Mouse (Mus musculus): ENCODE results near the gene Ermap.

The Ermap gene

DNA sequence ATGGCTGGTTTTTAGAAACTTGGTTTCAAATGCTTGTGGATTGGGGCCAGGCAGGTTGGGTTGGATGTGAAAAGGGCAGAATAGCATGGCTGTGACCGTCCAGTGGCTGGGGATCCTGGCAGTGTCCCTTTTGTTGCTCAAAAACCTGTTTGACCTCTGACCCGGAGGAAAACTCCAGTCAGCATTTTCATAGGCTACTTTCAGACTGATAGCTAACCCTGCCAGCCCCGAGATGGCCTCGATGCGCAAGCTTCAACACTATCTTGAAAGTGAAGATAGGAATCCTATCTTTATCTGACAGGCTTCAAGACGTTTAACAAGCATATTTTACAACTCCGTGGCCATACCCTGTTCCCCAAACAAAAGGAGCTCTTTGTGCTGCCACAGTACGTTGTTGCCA lies 52.5 kb downstream of the Ermap start:
- no peak for DNase-seq (ENCODE audit: low spot score)

DNA sequence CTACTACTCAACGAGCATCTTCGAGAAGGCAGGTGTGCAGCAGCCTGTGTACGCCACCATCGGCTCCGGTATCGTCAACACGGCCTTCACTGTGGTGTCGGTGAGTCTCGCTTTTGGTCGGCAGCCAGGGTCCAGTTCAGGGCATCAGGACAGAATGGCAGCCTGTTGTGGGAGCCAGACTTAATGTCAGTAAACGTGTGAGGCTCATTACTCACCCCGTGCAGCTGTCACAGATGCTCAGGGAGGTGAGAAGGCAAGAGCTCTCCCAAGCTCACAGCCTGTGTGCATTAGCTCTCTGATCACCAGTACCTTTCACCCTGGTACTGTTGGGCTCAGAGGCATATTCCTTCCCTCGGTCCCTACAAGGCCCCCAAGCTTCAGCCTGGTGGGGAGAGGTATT lies 56.0 kb downstream of the Ermap start:
- no peak for DNase-seq (ENCODE audit: low spot score)

- DNase-seq (ENCODE audit: low spot score): no peak
These were observed 56.5 kb downstream of the Ermap start for GRCm38 (mm10) chr4:119133306-119133705.

DNA sequence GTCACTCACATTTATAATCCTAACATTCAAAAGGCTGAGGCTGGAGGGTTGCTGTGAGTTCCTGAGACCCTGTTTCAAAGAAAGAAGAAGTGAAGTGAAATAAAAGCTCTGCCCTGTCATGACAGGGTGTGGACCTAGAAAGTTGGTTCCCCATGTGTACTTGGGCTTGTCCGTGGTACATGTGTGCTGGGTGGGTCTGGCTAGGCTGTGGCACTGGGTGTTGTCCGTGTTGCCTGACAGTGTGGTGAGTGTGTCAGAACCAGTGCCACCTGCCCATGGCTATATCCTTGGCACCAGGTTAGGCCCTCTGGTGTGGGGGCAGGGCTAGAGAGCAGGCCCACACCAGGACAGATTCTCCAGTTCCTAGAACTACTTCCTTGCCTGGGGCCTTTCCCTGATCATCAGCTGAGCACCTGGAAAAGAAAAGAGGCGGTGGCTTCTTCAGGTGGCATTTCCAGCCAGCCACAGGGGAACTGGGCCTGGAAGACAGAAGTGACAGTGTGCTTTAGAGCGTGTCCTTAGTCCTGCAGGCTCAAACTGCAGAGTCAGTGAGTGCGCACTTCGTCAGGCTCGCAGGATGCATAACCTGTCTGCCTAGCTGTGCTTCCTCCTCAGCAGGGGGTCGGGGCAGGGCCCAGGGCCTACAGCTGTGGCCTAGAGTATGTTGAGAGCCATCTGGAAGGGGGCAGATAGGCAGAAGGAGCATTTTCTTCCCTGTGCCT lies 58.5 kb downstream of the Ermap start:
- DNase-seq (ENCODE audit: low spot score): no peak

GRCm38 (mm10) chr4:119129096-119129495 lies 60.7 kb downstream of the Ermap start:
- no peak for DNase-seq (ENCODE audit: low spot score)

GRCm38 (mm10) chr4:119128547-119128946 lies 61.3 kb downstream of the Ermap start:
- no peak for DNase-seq (ENCODE audit: low spot score)

- DNase-seq (ENCODE audit: low spot score): no peak
These were observed 62.6 kb downstream of the Ermap start for GRCm38 (mm10) chr4:119127229-119127628.

DNA sequence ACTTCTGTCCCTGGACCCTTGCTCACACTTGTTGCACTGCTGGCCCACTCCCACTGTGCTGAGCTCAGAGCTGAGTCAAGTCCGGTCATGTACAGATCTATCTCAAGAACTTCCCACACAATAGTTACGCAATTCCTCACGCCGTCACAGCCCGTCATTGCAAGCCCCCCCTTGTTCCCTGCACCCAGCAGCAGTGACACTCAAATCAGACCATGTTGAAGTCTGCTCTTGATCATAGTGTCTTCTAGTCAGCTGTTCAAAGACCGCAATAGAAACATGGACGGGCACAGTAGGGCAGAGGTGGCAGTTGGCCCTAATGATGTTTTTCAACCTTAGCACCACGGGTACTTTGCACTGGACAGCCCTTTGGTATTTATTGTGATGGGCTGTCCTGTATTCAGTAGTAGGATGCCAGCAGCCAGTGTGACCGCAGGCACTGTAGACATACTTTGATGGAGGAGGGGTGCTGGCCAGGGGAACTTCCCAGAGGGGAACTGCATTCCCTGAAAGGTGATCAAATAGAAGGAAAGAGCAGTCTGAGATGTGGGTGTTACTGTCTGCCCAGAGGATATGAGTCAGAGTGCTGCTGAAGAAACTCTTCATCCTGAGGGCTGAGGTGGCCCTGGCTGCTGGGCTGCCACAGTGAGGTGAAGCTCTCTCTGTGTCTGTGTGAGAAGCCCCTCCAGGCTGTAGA lies 64.1 kb downstream of the Ermap start:
- DNase-seq (ENCODE audit: low spot score): no peak
